Mouse (Mus musculus): Measurements from ENCODE around the gene 1700092M07Rik.
A peak's percentile ranks its signal among the peaks of the same experiment; 100 is the strongest.

Gene 1700092M07Rik

GRCm38 (mm10) chr19:8742176-8742575 lies 1.7 kb downstream of the 1700092M07Rik start:
- DNase-seq (ENCODE audit: low spot score in 2 of 2), result no peak

DNA sequence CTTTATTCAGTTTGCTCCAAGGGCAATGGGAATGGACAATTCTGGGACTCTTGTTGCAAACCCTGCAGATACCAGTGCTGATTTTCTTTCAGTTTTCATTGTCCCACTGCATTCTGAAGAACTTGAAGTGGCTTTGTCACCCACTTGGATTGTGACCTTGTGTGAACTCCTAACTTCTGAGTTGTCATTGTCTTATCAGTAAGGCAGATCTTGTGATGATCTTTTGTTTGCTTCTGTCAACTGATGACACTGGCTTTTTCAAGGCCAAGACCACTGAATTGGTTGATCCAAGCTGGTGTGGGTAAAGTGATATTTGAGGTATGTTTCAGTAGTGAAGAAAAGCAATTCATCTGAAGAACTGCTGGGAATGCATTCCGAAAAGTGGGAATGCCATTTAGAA lies 4.9 kb downstream of the 1700092M07Rik start:
- DNase-seq (ENCODE audit: low spot score in 2 of 2), result no peak

- no peak for DNase-seq (ENCODE audit: low spot score in 2 of 2)
These were observed 6.8 kb downstream of the 1700092M07Rik start for GRCm38 (mm10) chr19:8747368-8747767.

DNA sequence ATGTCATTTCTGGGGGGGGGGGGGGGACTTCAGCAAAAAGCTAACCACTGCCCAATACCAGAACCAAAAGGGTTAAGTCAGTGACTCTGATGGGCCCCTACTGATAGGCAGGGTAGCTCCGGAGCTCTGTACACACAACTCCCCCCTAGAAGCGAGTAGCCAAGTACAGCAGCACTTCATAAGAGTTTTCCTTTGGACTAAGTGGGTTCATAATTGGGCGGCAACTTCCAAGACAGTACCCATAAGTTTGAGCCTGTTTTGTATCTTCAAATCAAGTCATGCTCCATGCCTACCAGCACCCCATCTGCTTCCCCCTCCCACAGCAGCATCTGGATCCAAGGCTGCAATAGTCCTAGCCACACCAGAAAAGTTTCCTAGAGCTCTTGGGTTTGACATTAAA lies 15.1 kb downstream of the 1700092M07Rik start:
- no peak for DNase-seq (ENCODE audit: low spot score in 2 of 2)

GRCm38 (mm10) chr19:8756635-8757387 lies 16.3 kb downstream of the 1700092M07Rik start, which contains the start of gene Nxf1:
Gene Nxf1, plus strand, starts transcription at chr19:8757073.
- DNase-seq (ENCODE audit: low spot score in 2 of 2), result peak; percentile 82 to 90

DNA sequence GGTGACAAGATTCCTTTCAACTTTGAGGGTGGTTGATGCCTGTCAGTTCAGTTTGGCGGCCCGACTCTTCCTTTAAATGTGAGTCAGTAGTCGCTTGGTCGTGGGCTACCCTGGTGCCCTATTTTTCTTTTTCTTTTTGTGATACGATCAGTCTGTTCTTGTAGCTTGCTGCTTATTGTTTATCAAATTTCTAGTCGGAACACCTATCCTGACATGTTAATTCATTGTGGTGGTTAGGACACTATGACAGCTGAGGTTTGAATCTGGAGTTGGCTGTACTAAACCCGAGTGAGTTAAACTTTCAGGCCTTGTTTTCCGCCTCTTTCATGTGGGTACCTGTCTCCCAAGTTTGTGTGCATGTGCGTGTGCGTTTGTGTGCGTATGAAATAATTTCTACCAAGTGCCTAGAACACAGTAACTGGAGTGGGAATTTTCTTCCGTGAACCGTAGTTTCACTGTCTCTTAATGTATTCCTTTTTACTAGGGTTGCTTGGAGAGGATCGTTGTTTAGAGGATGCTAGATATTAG lies 17.0 kb downstream of the 1700092M07Rik start:
- DNase-seq (ENCODE audit: low spot score in 2 of 2), result no peak

DNA sequence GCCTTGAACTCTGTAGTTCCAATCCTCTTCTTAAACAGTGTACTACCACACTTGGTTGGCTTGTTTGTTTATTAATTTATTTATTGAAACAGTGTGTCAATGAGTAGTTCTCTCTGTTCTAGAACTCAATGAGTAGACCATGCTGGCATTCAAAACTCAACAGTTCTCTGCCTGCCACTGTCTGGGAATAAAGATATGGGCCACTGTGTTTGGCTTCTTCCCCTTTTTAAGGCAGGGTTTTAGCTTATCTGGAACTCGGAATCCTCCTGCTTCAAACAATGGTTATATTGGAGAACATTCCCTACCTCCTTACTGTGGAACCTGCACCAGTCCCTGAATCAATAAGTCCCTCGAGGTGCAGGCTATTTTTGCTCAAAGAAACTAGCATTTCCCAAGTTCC lies 18.4 kb downstream of the 1700092M07Rik start:
- DNase-seq (ENCODE audit: low spot score in 2 of 2), result no peak

- DNase-seq (ENCODE audit: low spot score in 2 of 2), result no peak
These were observed 20.2 kb downstream of the 1700092M07Rik start for GRCm38 (mm10) chr19:8760757-8761156.

DNA sequence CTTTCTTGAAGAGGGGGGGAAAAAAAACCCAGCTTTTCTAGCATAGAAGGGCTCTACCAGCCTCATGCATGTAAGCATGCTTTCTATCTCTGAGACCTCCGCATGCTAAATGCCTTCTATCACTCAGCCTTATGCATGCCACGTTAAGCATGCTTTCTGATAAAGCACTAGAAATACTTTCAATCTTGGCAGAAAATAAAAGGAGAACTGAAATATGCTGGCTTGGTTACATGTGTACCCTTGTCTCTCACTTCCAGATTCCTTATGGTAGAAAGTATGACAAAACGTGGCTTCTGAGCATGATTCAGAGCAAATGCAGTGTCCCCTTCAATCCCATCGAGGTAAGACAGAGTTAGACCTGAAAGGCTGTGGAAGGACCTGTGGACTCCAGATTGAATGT lies 22.8 kb downstream of the 1700092M07Rik start:
- no peak for DNase-seq (ENCODE audit: low spot score in 2 of 2)

GRCm38 (mm10) chr19:8765562-8765961 lies 25.0 kb downstream of the 1700092M07Rik start:
- DNase-seq (ENCODE audit: low spot score in 2 of 2), result no peak

DNA sequence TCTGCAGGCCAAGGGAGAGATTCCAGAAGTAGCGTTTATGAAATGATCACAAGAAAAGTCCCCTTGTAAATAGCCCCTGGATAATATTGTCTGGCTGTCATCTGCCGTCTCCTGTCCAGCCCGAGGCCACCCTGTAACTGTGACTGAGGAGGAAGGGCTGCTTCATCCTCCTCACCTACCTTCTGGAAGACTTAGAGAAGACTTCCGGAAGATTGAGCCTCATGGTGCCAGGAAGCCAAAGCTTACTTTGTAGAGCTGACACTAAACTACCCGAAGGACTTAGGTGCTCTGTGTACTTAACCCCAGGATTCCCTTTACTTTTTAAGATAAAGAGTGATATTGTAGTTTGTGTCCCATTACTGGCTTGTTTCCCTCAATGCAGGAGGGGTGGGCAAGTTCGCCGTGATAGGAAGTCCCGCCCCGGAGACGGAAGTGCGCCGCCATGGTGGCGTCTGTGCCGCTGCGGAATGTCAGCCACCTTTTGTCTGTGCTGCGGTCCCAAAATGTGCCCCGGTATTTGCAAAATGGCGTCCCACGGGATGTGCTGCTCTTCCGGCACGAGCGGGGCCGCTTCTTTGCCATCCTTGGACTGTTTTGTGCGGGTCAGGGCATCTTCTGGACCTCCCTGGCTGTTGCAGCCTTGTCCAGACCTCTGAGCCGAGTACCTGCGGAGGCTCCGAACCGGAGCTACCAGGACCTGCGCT lies 30.2 kb downstream of the 1700092M07Rik start, which contains the start of gene Tmem223:
Gene Tmem223, plus strand, starts transcription at position 430 of the 704 bp plus-strand sequence.
- DNase-seq (ENCODE audit: low spot score in 2 of 2), result peak; percentile 69 to 78

DNA sequence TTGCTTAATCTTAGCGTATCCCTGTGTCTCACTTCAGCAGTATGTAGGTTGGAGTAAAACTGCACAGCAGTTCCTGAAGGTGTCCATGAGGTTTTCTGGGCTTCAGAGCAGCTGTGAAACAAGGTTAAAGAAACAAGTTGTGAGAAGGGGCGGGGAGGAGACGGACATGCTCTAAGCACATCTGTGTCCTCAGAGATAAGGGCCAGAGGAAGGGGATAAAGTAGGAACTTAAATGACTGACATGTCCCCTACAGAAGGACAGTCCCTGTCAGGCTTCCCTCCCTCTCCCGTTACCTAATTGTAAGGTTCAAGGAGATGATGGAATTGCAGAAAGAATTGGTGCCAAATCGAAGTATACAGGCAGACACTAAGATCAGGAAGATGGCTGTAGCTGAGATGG lies 32.5 kb downstream of the 1700092M07Rik start:
- DNase-seq (ENCODE audit: low spot score in 2 of 2), result no peak

DNA sequence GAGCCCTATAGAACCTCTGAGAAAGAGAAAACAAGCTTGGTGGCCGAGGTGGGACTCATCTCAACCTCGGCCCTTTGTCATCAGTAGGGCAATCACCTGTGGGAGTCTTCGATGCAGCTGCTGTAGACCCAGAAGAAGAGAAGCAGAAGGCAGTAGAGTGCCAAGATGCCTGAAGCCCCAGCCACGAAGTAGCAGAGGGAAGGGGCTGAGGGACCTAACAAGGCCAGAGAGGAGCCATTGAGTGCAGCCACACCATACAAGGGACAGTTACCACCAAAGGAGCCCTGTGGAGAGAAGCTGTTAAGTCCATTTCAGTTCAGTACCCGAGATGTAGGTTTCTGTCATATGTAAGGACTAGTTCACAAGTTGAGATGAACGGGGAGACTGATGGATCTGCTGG lies 32.9 kb downstream of the 1700092M07Rik start:
- no peak for DNase-seq (ENCODE audit: low spot score in 2 of 2)

- DNase-seq (ENCODE audit: low spot score in 2 of 2), result peak; percentile 92 to 95
These were observed 33.7 kb downstream of the 1700092M07Rik start, which contains the start of gene Tmem179b for GRCm38 (mm10) chr19:8774086-8774835. Gene Tmem179b, minus strand, starts transcription at chr19:8774467.

DNA sequence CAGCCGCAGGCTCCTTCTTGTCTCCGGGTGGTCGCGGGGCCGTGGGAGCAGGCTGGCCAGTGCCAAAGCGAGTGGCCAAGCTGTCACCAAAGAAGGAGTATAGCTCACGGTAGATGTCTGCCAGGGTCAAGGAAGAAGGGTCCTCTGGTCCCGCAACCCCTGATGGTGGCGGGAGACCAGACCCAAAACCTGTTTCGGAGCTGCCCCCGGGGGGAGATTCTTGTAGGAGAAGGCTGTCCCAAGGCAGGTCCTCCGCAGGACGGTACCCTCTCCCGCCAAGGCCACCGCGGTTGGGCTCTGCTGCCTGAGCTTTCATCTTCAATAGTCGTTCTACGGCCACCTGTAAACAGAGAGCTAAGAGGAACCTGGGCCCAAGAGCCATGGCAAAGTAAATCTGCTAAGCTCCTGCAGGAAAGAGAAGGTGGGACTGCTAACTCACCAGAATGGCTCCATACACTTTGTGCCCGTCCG lies 34.5 kb downstream of the 1700092M07Rik start:
- DNase-seq (ENCODE audit: low spot score in 2 of 2), result no peak

DNA sequence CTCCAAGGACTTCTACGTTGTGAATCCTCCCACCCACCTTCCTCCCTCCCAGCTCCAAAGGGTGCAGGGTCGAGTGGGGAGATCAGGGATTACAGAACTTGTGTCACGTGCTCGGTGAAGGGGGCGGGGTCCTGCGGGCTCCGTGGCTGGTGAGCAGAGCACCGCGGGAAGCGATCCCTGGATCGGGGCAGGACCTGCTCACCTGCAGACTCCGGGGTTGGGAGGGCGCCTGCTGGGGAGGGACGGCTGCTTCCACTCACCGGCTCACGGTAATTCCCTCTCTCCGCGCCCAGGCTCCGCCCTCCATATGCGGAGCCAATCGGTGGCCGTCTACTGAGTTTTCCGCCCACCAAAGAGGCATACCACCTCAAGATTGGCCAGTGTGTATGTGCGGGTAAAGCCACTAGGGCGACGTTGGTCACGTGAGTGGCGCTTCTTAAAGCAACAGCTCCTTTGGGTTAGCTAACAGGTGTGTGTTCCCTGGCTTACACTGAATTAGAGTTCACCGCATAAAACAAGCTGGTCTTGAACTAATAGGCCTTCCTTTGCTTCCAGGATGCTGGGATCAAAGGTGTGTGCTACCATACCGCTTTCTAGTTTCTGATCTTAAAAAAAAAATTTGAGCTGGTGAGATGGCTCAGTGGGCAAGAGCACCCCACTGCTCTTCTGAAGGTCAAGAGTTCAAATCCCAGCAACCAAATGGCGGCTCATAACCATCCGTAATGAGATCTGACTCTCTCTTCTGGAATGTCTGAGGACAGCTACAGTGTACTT lies 45.7 kb downstream of the 1700092M07Rik start, which contains the start of gene Taf6l:
Gene Taf6l, minus strand, starts transcription at position 410 of the 774 bp plus-strand sequence.
- peak; percentile 91 for DNase-seq (ENCODE audit: low spot score in 2 of 2)

DNA sequence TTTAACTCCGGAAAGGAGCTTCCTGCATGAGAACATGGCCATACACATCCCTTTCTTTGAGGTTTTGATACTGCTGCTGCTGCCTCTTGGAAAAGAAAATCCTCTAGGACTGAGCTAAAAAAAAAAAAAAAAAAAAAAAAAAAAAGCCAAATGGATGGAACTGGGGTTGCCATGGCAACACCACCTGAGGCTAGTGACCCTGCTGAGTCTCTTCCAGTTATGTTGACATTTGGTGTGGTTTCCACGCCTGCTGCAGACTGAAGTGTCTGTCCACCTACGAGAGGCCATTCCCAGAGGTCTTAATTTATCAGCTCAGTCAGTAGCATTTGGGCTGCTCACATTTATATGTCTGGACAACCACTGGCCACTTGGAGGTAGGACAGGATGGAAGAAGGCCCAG lies 48.0 kb downstream of the 1700092M07Rik start:
- DNase-seq (ENCODE audit: low spot score in 2 of 2), result no peak

- DNase-seq (ENCODE audit: low spot score in 2 of 2), result no peak
These were observed 48.7 kb downstream of the 1700092M07Rik start for GRCm38 (mm10) chr19:8789171-8789570.

GRCm38 (mm10) chr19:8790171-8790570 lies 49.7 kb downstream of the 1700092M07Rik start:
- DNase-seq (ENCODE audit: low spot score in 2 of 2), result no peak
